Mouse (Mus musculus) hindbrain, embryonic 16.5 days (tissue): Measurements from ENCODE around the gene Itpk1. TPM values are rescaled to one million over a fixed set of nuclear protein-coding genes. Genes with fewer than 3 reads are reported as not detected.

Experiments
- ATAC-seq: fragments of 200-750 bp; cut with Nextera tagmentation; 2 replicates; pipeline ENCODE4 v1.8.0; 2017; ENCODE audit warnings: moderate TSS enrichment, moderate library complexity
- H3K27ac ChIP-seq: fragments of 300-500 bp; sonication (generic); 2 replicates; pipeline ENCODE4 v1.5.1; 2014; ENCODE audit warnings: low read depth, mild to moderate bottlenecking, control low read depth, low read length, moderate library complexity
- H3K27me3 ChIP-seq: fragments of 300-500 bp; sonication (generic); replicated peaks from 2 replicates; pipeline ENCODE4 v1.6.1; 2014; ENCODE audit warnings: low read length; ENCODE audit not compliant: control insufficient read depth, insufficient read depth
- H3K36me3 ChIP-seq: fragments of 300-500 bp; sonication (generic); 2 replicates; pipeline ENCODE4 v1.6.1; 2014; ENCODE audit warnings: mild to moderate bottlenecking, low read length, moderate library complexity, mixed read lengths; ENCODE audit not compliant: control insufficient read depth, insufficient read depth
- H3K4me1 ChIP-seq: fragments of 300-500 bp; sonication (generic); 2 replicates; pipeline ENCODE4 v1.6.1; 2014; ENCODE audit warnings: low read depth, low read length; ENCODE audit not compliant: control insufficient read depth, insufficient read depth
- H3K4me2 ChIP-seq: fragments of 300-500 bp; sonication (generic); 2 replicates; pipeline ENCODE4 v1.6.1; 2014; ENCODE audit warnings: mild to moderate bottlenecking, low read length, control low read depth, moderate library complexity
- H3K4me3 ChIP-seq: fragments of 300-500 bp; sonication (generic); 2 replicates; pipeline ENCODE4 v1.5.1; 2014; ENCODE audit warnings: mild to moderate bottlenecking, low read length, control low read depth, moderate library complexity
- H3K9ac ChIP-seq: fragments of 300-500 bp; sonication (generic); 2 replicates; pipeline ENCODE4 v1.6.1; 2014; ENCODE audit warnings: low read depth, mild to moderate bottlenecking, control low read depth, low read length, moderate library complexity
- H3K9me3 ChIP-seq: fragments of 300-500 bp; sonication (generic); 2 replicates; pipeline ENCODE4 v1.6.1; 2014; ENCODE audit warnings: mild to moderate bottlenecking, low read length, moderate library complexity; ENCODE audit not compliant: control insufficient read depth
- WGBS: fragments of 180-500 bp; shearing (Covaris S2); extraction: QIAGEN DNeasy Blood & Tissue Kit; methylation state at CpG from one replicate; pipeline ENCODE4 v1.1.7; 2014; 5-methylcytosine and 5-hydroxymethylcytosine counted together
- polyA plus RNA-seq: library from polyadenylated mRNA; unstranded; fragments of >200 nt; fragmentation: Nextera tagmentation; extraction: Ambion mirVana; gene quantifications from 2 replicates; pipeline ENCODE4 v1.2.1, GENCODE M21; 2015

The Itpk1 gene
- 41.2 and 42.5 TPM in 2 replicates for polyA plus RNA-seq

DNA sequence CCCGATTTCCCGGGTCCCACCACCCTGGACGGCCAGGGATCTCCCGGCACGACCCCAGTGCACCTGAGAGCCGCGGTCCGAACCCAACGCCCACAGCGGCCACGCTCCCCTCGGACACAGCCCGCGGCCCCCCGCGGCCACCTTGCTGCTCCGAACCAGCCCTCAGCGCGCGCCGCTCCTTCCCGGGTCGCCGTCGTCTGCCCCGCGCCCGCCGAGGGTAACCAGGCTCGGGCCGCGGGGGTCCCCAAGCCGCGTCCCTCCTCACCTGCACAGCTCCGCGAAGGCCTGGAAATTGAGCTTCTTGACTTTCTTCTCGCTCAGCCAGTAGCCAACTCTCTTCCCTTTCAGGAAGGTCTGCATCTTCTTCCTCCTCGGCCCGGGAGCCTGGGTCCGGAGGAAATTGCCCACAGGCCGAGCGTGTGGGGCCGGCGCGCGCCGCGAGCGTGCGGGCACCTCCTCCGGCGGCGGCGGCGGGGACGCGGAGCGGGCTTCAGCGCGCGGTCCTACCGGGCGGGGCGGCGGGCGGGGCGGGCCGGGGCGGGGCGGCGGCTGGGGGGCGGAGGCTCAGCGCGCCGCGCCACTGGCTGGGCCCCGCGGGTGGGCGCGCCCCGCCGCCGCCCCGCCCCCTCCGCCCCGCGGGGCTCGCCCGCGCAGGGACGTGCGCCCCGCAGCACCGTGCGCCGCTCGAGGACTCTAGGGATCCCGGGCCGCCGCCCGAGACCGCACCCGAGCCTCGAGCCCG lies at the start of gene Itpk1:
TSS of gene Itpk1 (minus strand) at position 474 of the 742 bp plus-strand sequence.
- Histone ChIP-seq H3K36me3 (no peaks in the 10 kb centered on the region), H3K4me3 (peak within 1 kb of the TSS; percentile 85), H3K27ac (peak within 1 kb of the TSS; percentile 94), H3K4me1 (peaks cover 28% of the 10 kb centered on the region), H3K9ac (peak within 1 kb of the TSS; percentile 91), H3K27me3 (no peaks in the 10 kb centered on the region; the same call in 1 of the 2 replicates), H3K4me2 (peak within 1 kb of the TSS; percentile 85), H3K9me3 (no peaks in the 10 kb centered on the region)
- WGBS, result under 1% methylated on average over 64 of the region's 105 CpGs
- ATAC-seq, result peak; percentile 85

DNA sequence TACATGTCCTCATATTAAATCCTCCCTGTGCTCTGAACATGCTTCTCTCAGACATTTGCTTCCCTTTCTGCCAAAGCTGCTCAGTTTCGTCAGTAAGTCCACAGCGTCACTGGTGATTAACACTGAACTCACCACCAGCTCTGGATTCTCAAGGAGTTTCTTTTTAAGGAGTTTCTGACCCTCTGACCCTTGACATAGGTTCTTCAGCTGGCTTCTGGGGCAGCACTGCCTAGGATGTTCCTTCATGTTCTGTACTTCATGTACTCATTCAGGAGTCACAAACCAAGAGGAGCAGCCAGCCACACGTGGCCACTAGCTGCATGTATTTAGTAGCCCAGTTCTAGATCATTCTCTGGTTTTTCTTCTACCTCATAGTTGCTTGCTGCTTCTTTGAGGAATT lies 43.5 kb upstream of the Itpk1 start:
- no peak for ATAC-seq
- WGBS, result 90% methylated on average over 3 of the region's 3 CpGs
- no peak overlapping the region for H3K27ac ChIP-seq

DNA sequence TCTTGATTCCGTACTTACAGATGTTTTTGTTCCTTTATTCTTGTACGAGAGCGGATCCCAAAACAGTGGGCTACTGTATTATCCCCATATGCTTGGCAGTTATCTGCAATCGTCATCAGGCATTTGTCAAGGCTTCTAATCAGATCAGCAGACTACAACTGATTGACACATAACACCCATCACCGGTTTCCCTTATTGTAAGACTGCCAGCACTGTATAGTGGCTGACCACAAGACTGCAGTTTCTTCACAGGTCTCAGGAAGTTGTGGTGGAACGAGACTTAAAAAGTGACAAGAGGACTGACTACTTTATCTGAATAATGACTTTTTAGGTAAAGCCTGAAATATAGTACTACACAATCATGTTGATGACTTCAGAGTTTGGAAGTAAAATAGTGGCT lies 40.1 kb upstream of the Itpk1 start:
- 59% methylated on average over 6 of the region's 6 CpGs for WGBS
- H3K9ac ChIP-seq, result no peak overlapping the region
- H3K4me2 ChIP-seq, result peak overlapping the region; percentile 90; the same call in 1 of the 2 replicates
- H3K27ac ChIP-seq, result no peak overlapping the region
- no peak for ATAC-seq
- H3K4me3 ChIP-seq, result no peak overlapping the region
- peaks cover 3% of the 10 kb centered on the region for H3K36me3 ChIP-seq
- H3K4me1 ChIP-seq, result peaks cover 22% of the 10 kb centered on the region
- no peaks in the 10 kb centered on the region for H3K9me3 ChIP-seq
- no peaks in the 10 kb centered on the region for H3K27me3 ChIP-seq

More for the DNA sequence above, 43.5 kb upstream of the Itpk1 start:
- Histone ChIP-seq H3K36me3 (peaks cover 3% of the 10 kb centered on the region), H3K4me1 (peaks cover 10% of the 10 kb centered on the region), H3K9ac (no peak overlapping the region), H3K4me2 (no peak overlapping the region), H3K9me3 (no peaks in the 10 kb centered on the region), H3K27me3 (no peaks in the 10 kb centered on the region), H3K4me3 (no peak overlapping the region)

DNA sequence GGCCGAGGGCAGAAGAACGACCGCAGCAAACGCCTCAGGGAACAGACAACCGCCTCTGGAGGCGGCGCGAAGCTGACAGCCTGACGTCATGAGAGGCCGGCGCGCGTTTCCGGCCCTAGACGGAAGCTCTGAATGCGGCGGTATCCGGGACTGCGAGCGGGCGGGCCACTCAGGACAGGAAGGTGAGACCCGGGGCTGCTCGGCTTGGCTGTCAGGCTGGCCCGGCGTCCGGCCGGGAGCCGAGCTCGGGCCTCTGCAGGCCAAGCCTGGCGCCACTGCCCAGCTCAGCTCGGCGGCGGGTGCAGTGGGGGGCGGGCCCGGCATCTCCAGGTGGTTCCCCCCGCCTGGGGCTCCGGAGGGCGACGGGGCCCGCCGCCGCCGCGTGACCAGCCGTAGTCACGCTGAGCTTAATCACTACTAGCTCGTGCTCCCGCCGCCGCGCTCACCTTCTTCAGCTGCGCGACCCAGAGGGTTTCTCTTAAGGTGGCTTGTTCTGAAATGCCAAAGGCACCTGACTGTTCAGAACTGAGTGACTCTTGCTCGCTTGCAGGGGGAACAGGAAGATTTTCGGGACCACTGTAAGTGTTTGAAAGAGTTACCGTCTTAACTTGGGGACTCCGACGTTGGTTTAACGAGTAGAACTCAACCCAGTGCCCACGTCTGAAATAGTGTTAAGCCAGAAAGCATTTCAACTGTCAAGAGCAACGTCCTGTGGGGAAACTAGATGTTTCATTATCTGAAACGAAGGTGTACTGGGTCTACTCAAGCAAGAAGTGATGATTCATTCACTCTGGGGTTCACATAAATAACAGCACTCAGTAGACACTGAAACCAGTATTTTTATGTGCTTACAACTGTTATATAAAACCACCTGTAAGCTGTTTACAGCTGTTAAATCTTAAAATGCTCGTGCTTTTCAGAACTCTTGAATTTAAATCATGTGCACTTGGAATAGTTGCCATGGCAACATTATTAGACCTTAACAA lies 39.2 kb upstream of the Itpk1 start, which contains the start of the genes Moap1 and Tmem251:
TSS of gene Moap1 (minus strand) at position 73 of the 986 bp plus-strand sequence.
TSS of gene Tmem251 (plus strand) at position 174 of the 986 bp plus-strand sequence.
- Histone ChIP-seq H3K4me1 (peaks cover 22% of the 10 kb centered on the region), H3K4me2 (peak within 1 kb of the TSS; percentile 90), H3K9me3 (no peaks in the 10 kb centered on the region), H3K27me3 (no peaks in the 10 kb centered on the region), H3K36me3 (peaks cover 3% of the 10 kb centered on the region), H3K9ac (peak within 1 kb of the TSS; percentile 88), H3K27ac (peak within 1 kb of the TSS; percentile 93), H3K4me3 (peak within 1 kb of the TSS; percentile 80)
- peak; percentile 98 for ATAC-seq
- WGBS, result under 1% methylated on average over 63 of the region's 63 CpGs

DNA sequence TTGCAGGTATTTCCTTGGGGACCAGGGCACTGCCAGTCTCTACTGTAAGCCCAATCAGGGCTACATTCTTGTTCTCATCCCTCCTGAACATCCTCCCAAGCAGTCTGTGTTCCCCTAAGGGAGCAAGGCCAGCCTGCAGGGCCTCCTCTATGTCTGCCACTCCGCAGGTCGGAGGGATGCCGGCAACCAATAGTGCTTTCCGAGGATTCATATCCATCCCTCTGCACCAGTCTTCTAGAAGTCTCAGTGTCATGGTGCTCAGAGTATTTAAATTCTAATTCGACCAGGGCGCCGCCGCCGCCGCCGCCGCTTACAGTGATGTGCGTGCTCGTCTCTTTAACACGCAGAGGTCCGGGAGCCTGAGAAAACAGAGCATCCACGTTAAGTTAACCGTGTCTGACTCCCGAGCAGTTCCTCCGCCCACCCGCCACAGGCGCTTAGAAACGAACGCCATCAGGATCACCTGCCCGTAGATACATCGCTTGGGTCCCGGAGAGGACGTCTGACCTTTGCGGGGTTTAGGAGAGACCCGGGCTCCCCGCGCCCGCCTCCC lies 38.4 kb upstream of the Itpk1 start:
- WGBS, result under 1% methylated on average over 33 of the region's 33 CpGs
- ATAC-seq, result peak; percentile 82
- Histone ChIP-seq H3K9me3 (no peaks in the 10 kb centered on the region), H3K9ac (peak overlapping the region; percentile 88), H3K4me3 (peak overlapping the region; percentile 80), H3K27me3 (no peaks in the 10 kb centered on the region), H3K4me2 (peak overlapping the region; percentile 90), H3K36me3 (peaks cover 3% of the 10 kb centered on the region; the same call in 1 of the 2 replicates), H3K27ac (peak overlapping the region; percentile 93), H3K4me1 (peaks cover 22% of the 10 kb centered on the region)

DNA sequence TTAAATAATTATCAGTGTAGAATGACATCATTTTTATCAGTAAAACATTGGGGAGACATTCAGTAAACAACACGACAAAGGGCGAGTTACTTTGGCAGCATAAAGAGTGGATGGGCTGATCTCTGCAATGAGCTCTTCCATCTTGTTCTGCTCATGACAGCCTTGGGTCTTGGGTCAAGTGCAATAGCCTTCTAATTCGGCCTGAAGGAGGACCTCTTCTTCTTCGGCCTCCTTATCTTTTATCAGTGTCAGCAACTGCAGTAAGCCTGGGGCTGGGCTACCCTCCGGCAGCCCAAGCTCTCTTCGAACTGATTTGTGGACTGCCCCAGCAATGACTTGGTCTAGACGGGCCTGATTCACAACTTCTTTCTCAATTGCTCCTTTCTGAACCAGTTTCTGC lies 37.3 kb upstream of the Itpk1 start:
- Histone ChIP-seq H3K36me3 (peaks cover 3% of the 10 kb centered on the region; the same call in 1 of the 2 replicates), H3K9ac (no peak overlapping the region), H3K27ac (no peak overlapping the region), H3K4me2 (no peak overlapping the region; the same call in 1 of the 2 replicates), H3K27me3 (no peaks in the 10 kb centered on the region), H3K4me3 (no peak overlapping the region), H3K4me1 (peaks cover 22% of the 10 kb centered on the region), H3K9me3 (no peaks in the 10 kb centered on the region)
- 90% methylated on average over 7 of the region's 7 CpGs for WGBS
- no peak for ATAC-seq

DNA sequence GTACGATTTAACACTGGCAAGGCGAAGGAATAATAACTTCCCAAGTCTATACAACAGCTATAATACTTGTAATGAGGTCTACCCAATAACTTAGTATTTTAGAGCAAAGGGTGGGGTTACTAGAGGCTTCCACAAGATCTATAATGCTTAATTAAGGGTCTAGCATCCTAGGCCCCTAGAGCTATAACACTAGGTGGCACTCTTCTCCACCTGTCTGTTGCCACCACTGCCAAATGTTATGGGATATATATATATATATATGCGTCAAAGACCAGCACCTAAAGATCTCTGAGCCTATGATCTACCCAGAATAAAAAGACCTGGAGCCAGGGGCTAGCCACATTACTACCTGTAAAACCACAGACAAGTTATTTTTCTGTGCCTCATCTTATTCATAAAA lies 35.6 kb upstream of the Itpk1 start:
- no peak overlapping the region for H3K27ac ChIP-seq
- peaks cover 22% of the 10 kb centered on the region for H3K4me1 ChIP-seq
- no peak overlapping the region for H3K4me3 ChIP-seq
- H3K9me3 ChIP-seq, result no peaks in the 10 kb centered on the region
- H3K4me2 ChIP-seq, result no peak overlapping the region
- no peaks in the 10 kb centered on the region for H3K27me3 ChIP-seq
- 60% methylated on average over 3 of the region's 3 CpGs for WGBS
- ATAC-seq, result no peak
- no peak overlapping the region for H3K9ac ChIP-seq
- no peaks in the 10 kb centered on the region for H3K36me3 ChIP-seq

DNA sequence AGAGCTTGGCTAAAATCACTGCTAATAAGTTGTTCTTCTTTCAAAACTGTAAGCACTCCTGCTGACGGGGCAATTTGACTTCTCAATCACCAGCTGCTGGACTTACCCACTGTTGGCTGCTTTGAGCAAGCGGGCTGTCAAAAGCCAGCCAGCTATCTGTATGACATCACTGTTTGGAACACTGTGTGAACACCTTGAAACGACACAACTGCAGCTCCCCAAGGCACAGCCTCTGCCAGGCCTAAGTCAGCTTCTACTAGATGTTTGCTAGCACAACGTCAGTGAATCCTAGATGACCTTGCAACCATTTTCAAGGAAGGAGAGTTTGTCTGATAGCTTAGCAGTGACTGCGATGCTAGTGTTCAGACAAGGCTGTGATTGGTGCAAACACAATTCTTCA lies 34.4 kb upstream of the Itpk1 start:
- no peak for ATAC-seq
- no peak overlapping the region for H3K4me3 ChIP-seq
- H3K36me3 ChIP-seq, result no peaks in the 10 kb centered on the region
- peaks cover 12% of the 10 kb centered on the region for H3K4me1 ChIP-seq
- H3K27ac ChIP-seq, result no peak overlapping the region
- 83% methylated on average over 5 of the region's 5 CpGs for WGBS
- H3K4me2 ChIP-seq, result no peak overlapping the region
- H3K9me3 ChIP-seq, result no peaks in the 10 kb centered on the region
- no peak overlapping the region for H3K9ac ChIP-seq
- H3K27me3 ChIP-seq, result no peaks in the 10 kb centered on the region
